Mouse (Mus musculus) small intestine, adult 10 weeks (tissue): ENCODE data around the gene Gcn1l1. TPM values are rescaled to one million over a fixed set of nuclear protein-coding genes. Genes with fewer than 3 reads are reported as not detected.

Experiments used
- polyA plus RNA-seq: library from polyadenylated mRNA; stranded (reverse); fragments of 350-450 nt; fragmentation: Illumina TruSeq; extraction: RNeasy Lipid Tissue Mini Kit (QIAGEN cat#74804); gene quantifications from one replicate; pipeline ENCODE4 v1.2.3, GENCODE M21; 2014; ENCODE audit warnings: low replicate concordance

The Gcn1l1 gene
- polyA plus RNA-seq, result 0.74 TPM

GRCm38 (mm10) chr5:115564737-115565393 lies at the start of gene Gcn1l1:
Gcn1l1 (plus strand) TSS chr5:115565254.

GRCm38 (mm10) chr5:115559237-115560101 lies 5.6 kb upstream of the Gcn1l1 start, which contains the start of gene Rplp0:
Rplp0 (plus strand) TSS chr5:115559467.

GRCm38 (mm10) chr5:115631505-115632357 lies 66.7 kb downstream of the Gcn1l1 start, which contains the start of gene Rab35:
Rab35 (plus strand) TSS chr5:115631908.

Other genes starting within 250 kb of the Gcn1l1 start
- 24.1 TPM for gene Srsf9, start 238.1 kb upstream of the Gcn1l1 start, polyA plus RNA-seq
- 23.9 TPM for gene Gatc, start 224.1 kb upstream of the Gcn1l1 start, polyA plus RNA-seq
- gene Triap1, start 224.0 kb upstream of the Gcn1l1 start, polyA plus RNA-seq, result 11.4 TPM
- gene Cox6a1, start 216.3 kb upstream of the Gcn1l1 start, polyA plus RNA-seq, result 68.8 TPM
- 0.93 TPM for gene Msi1, start 135.7 kb upstream of the Gcn1l1 start, polyA plus RNA-seq
- gene Pla2g1b, start 99.0 kb upstream of the Gcn1l1 start, polyA plus RNA-seq, result 5.7 TPM
- gene Sirt4, start 80.5 kb upstream of the Gcn1l1 start, polyA plus RNA-seq, result 6.2 TPM
- gene Pxn, start 58.6 kb upstream of the Gcn1l1 start, polyA plus RNA-seq, result 5.3 TPM
- gene Rplp0, start 5.8 kb upstream of the Gcn1l1 start, polyA plus RNA-seq, result 23.6 TPM
- 11.0 TPM for gene Rab35, start 66.7 kb downstream of the Gcn1l1 start, polyA plus RNA-seq
- 0.33 TPM for gene Bicdl1, start 166.4 kb downstream of the Gcn1l1 start, polyA plus RNA-seq